Mouse (Mus musculus): Measurements from ENCODE around the gene Dynlt1f.
"Not testable (repeated sequence)": the region's sequence is repeated elsewhere in the genome, so short reads cannot be mapped to it uniquely, and the experiment has no call there.

Dynlt1f gene

DNA sequence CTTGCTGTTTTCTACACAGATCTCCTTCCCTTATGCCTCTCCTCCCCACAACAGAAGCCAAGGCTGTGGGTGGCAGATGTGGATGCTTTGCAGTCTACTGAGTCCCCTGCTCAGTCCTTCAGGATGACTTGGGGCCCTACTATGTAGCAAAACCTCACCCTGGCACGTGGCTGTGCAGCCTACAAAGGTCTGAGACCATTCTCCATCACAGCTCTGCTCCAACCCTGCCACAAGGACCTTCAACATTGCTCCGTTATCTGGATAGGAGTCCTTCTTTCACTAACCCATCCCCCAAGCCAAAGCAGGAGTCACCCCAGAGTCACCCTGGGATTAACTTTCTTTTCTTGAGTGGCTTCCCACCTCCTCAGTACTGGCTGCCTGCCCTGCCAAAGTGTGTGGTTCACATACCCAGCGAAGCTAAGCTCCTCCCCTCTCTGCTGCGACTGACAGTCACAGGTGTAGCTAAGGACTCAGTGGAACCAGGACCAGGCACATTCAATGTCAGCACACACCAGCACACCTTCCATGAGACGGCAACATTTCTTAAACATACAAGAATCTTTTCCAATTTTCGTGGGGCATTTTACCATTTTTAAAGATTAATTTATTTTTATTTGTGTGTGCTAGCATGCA lies 30.7 kb downstream of the Dynlt1f start:
- not testable (repeated sequence) for DNase-seq (ENCODE audit: low read depth, low spot score)

DNA sequence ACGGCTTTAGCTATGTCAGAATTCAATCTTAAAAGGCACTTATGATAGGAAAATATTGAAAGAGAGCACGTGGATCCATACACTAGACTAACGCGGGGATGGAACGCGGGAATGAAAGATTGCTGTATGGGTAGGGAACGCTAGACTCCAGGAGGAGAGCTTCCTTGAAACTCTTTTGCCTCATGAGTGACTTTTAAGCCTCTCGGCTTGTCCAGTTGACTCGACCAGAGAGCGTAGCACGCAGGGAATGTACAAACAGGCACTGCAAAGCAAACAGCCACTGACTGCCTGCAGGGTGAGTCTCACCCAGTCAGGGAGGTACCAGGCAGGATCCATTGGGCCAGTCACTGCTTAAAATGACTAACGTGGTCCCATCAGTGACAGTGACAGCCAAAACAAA lies 33.7 kb downstream of the Dynlt1f start:
- not testable (repeated sequence) for DNase-seq (ENCODE audit: low read depth, low spot score)

DNA sequence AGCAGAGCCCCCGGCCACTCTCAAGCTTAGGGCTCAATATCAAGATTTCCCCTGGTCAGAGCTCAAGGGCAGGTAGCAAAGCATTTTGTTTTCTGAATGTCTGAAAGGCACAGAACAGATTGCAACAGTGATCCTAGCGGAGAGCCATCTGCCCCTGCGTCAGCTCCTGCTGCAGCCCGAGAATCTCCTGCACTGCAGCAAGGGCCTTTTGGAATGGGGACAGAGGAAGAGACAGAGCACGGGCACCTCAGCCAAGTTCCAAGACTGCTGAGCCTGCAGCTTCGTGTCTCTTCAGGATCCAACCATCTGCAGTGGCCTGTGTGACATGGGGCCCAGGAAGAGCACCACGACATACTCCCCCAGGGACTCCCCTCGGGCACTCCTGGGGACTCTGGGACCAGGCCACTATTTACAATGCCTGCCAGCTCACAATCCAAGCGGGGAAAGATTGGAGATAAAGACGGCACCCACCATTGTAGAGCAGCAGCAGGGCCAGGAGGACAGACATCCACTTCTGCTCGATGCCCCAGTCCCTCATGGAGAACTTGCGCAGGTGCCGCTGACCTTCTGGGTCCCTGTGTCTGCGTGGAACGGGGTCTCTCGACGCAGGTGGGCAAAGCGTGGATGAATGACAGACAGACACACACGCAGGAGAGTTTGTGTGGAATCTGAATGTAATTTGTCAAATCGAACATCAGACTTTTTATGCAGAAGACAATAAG lies 34.8 kb downstream of the Dynlt1f start:
- not testable (repeated sequence) for DNase-seq (ENCODE audit: low read depth, low spot score)

DNA sequence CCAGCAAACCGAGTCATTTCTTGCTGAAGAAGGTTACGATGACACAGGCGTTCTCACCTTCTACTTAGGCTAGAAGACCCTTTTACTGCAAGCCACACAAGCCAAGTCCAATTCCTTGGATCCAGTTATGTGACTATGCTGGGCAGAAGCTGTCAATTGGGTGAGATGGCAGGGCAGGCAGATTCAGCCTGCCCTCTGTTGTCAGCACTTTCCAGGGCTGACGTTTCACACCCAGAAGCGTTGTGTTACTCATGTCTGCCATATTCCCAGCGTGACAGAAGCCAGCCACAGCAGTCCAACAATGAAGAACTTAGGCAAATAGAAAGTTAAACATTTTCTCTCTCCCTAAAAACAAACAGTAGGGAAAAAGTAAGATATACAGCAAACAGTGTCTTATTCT lies 35.7 kb downstream of the Dynlt1f start:
- DNase-seq (ENCODE audit: low read depth, low spot score) = not testable (repeated sequence)

DNA sequence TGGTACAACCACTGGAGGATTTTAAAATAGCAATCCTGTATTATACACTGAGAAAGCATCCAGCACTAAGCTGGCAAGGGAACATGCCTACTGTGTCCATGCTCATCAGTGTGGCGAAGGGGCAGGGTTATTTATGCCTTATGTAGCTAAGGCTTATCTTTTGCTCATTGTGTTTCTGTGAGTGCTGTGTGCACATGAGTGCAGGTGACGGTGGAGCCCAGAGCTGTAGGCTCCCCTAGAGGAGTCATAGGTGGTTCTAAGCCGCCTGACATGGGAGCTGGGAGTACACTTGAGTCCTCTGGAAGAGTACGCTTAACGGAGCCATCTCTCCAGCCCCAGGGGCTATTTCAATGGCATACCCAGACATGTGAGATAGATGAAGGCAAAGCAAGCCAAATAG lies 36.4 kb downstream of the Dynlt1f start:
- not testable (repeated sequence) for DNase-seq (ENCODE audit: low read depth, low spot score)

GRCm38 (mm10) chr17:6617689-6618400 lies 37.9 kb downstream of the Dynlt1f start:
- not testable (repeated sequence) for DNase-seq (ENCODE audit: low read depth, low spot score)

DNA sequence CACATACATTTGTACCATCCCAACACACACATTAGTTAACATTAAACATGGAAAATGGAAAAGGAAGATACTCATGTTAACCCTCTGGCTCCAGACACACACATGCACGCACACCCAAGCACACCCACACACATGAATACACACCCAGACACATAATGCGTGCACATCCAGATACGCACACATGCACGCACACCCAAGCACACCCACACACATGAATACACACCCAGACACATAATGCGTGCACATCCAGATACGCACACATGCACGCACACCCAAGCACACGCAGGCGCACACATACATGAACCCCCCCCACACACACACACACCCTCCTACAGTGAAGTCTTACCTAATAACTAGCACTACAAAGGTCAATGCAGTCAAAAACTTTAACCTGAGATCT lies 39.0 kb downstream of the Dynlt1f start:
- DNase-seq (ENCODE audit: low read depth, low spot score) = not testable (repeated sequence)

DNA sequence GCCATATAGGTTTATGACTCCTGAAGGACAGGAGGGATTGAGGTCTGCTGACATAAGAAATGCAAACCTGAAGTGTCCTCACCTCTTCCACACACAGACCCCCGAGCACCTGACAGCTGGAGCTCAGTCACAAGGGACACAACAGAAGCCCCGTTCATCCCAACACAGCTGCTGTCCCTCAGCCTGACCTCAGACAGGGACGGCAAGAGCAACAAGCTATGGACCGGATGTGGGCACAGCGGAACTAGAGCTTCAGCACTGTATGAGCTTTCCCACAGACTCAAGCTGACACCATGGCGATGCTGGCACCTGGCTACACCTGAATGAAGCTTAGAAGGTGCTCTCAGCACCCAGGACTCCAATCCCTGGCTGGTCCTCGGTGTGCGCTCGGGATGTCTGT lies 41.4 kb downstream of the Dynlt1f start:
- not testable (repeated sequence) for DNase-seq (ENCODE audit: low read depth, low spot score)

DNA sequence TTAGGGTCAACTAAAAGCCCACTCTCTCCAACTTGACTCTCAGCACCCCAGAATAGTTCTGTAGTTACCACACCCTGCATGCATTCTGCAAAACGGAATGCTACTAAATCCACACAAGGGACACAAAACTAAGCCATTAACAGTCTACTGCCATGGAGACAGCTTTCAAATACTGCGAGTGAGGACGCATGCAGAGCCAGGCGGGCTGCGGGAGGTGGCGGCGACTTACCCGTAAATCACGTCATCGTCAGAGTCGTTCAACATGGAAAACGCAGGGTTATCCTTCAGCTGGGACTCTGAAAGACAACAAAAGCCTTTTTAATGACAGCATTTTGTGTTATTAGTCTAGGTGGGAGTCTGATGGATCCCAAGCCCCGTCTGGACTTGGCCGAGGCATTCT lies 42.2 kb downstream of the Dynlt1f start:
- not testable (repeated sequence) for DNase-seq (ENCODE audit: low read depth, low spot score)

- DNase-seq (ENCODE audit: low read depth, low spot score) = not testable (repeated sequence)
Observed at GRCm38 (mm10) chr17:6605347-6605746, 50.4 kb downstream of the Dynlt1f start.

- DNase-seq (ENCODE audit: low read depth, low spot score) = not testable (repeated sequence)
Observed at GRCm38 (mm10) chr17:6602205-6602604, 53.5 kb downstream of the Dynlt1f start.

GRCm38 (mm10) chr17:6601204-6601911 lies 54.3 kb downstream of the Dynlt1f start, which contains the start of gene Dynlt1c:
TSS of gene Dynlt1c (plus strand) at chr17:6601671.
- DNase-seq (ENCODE audit: low read depth, low spot score) = peak; percentile 49

DNA sequence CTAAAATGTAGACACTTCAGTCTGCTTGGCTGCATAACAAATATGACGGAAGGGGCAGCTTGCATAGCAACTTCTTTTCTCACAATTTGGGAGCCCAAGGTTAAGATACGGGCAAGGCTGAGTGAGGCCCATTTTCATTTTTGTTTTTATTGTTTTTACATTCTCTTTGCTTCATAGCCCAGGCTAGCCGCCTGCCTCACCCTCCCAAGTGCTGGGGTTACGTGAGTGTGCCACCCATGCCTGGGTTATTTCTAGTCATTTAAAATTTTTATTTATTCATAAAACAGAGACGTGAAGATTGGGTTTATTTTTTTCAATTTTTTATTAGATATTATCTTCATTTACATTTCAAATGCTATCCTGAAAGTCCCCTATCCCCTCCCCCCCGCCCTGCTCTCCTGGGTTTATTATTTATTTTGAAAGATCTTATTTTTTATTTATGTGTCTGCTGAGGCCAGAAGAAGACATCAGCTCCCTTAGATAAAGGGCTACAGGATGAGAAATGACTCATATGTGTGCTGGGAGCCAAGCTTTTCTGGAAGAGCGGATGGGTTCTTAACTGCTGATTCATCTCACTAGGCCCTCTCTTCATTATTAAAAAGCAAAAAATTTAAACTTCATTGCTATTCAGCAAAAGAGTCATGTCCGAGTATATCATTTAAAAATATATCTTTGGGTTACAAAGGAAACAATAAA lies 55.3 kb downstream of the Dynlt1f start:
- DNase-seq (ENCODE audit: low read depth, low spot score) = not testable (repeated sequence)

GRCm38 (mm10) chr17:6598356-6598755 lies 57.3 kb downstream of the Dynlt1f start:
- not testable (repeated sequence) for DNase-seq (ENCODE audit: low read depth, low spot score)
